In genomic region chr11:32011867-32012603, GRCm38 (mm10) we compare ENCODE assay signal across 13 mouse cellular contexts. TPM values are rescaled to one million over a fixed set of nuclear protein-coding genes. Genes with fewer than 3 reads are reported as not detected.
DNase-seq lines count a peak whose midpoint lies in the region; ATAC-seq and TF ChIP-seq lines count a peak whose summit lies in the region.
"Had no signal": no experiment of that assay in that cellular context is flagged by ENCODE, and none has a peak within 500 bp of the region (broad histone marks: within the 10 kb centered on the region; RNA-seq: fewer than 3 reads in every experiment).

No protein-coding gene starts in this region.

- peak in 1 of 2 experiments; percentile 18 for DNase-seq in left cerebral cortex, adult 2 months (ENCODE audit: extremely low spot score in 1 of 2, low spot score in 2 of 2)
- no peak for DNase-seq in left cerebral cortex, adult 11 months (ENCODE audit: low spot score)
- no peak for DNase-seq in retina, postnatal 1 day
- DNase-seq in cerebellum, adult 2 months: no peak
- no peak for DNase-seq in ovary, postnatal 14 days (ENCODE audit: low spot score)

- 53% methylated on average over 9 of the region's 9 CpGs for WGBS in olfactory bulb, adult 2 months
- 57% methylated on average over 9 of the region's 9 CpGs for WGBS in cerebellum, adult 2 months

- ATAC-seq in activated CD4-positive, CD25-positive, alpha-beta regulatory T cell, adult 4 months: peak; percentile 65
- peak; percentile 67 for ATAC-seq in inflammation-experienced regulatory T-cells, adult 6 months

- H3K27me3 ChIP-seq in cerebellum, adult 2 months (ENCODE audit: control insufficient read depth, insufficient read depth, low read length): no peaks in the 10 kb centered on the region
- H3K27me3 ChIP-seq: embryonic facial prominence, embryonic 15.5 days; limb, embryonic 15.5 days had no signal

- H3K4me3 ChIP-seq in left cerebral cortex, adult 2 months: no peak overlapping the region
- no peak overlapping the region for H3K4me3 ChIP-seq in olfactory bulb, adult 2 months (ENCODE audit: insufficient read depth, low read depth, low read length)
- no peak overlapping the region for H3K4me3 ChIP-seq in cerebellum, adult 2 months (replicated peaks; ENCODE audit: insufficient read depth, low read depth, low read length)
- H3K4me3 ChIP-seq: embryonic facial prominence, embryonic 15.5 days; limb, embryonic 15.5 days had no signal

- peak overlapping the region; percentile 29 for H3K27ac ChIP-seq in left cerebral cortex, adult 2 months
- H3K27ac ChIP-seq in olfactory bulb, adult 2 months (ENCODE audit: insufficient read depth, low read depth, low read length): peak overlapping the region; percentile 32
- no peak overlapping the region for H3K27ac ChIP-seq in cerebellum, adult 2 months (ENCODE audit: insufficient read depth, low read length)
- H3K27ac ChIP-seq: embryonic facial prominence, embryonic 15.5 days; limb, embryonic 15.5 days; stomach, postnatal 0 days had no signal

- peaks cover 33% of the 10 kb centered on the region for H3K4me1 ChIP-seq in olfactory bulb, adult 2 months (ENCODE audit: control insufficient read depth, insufficient read depth, low read length)
- peaks cover 3% of the 10 kb centered on the region for H3K4me1 ChIP-seq in cerebellum, adult 2 months (ENCODE audit: control insufficient read depth, insufficient read depth, low read length)

- TF ChIP-seq CTCF in left cerebral cortex, adult 2 months (IDR thresholded peaks at IDR 0.05): no peak
- no peak for TF ChIP-seq CTCF in olfactory bulb, adult 2 months (IDR thresholded peaks at IDR 0.05; ENCODE audit: insufficient read depth, low read depth, low read length)
- TF ChIP-seq CTCF in cerebellum, adult 2 months (IDR thresholded peaks at IDR 0.05; ENCODE audit: borderline replicate concordance, insufficient read depth, low read depth, low read length): no peak

- no peak for TF ChIP-seq POLR2A in olfactory bulb, adult 2 months (IDR thresholded peaks at IDR 0.05; ENCODE audit: insufficient read depth, low read depth, low read length)
- TF ChIP-seq POLR2A in cerebellum, adult 2 months (IDR thresholded peaks at IDR 0.05; ENCODE audit: borderline replicate concordance, insufficient read depth, low read length): no peak

- intact Hi-C loops in left cerebral cortex, adult 2 months (cut with DNase I): no loop called here

RNA-seq across cellular contexts. Expression of gene Nsg2, which starts 11.8 kb away (rescaled TPM):
- 100 to 1,000 TPM; 605 to 615 TPM for total RNA-seq in left cerebral cortex, adult 2 months (2021)
- 10 to 100 TPM; 65.0 to 90.0 TPM for polyA plus RNA-seq in activated CD4-positive, CD25-positive, alpha-beta regulatory T cell, adult 4 months (2017; shearing (Covaris generic))
- 10 to 100 TPM in 2 of 3 experiments, 1 to 10 TPM in 1; 8.5 to 97.5 (median 73.7) TPM for polyA plus RNA-seq in inflammation-experienced regulatory T-cells, adult 6 months (2017; shearing (Covaris generic))
- 206 and 450 TPM in 2 replicates for polyA plus RNA-seq in olfactory bulb, adult 2 months (2012; ENCODE audit: insufficient read depth, insufficient read length, low replicate concordance, missing spikeins)
- 140 and 169 TPM in 2 replicates for polyA plus RNA-seq in cerebellum, adult 2 months (2012; rRNA removed)
- total RNA-seq: granulocyte monocyte progenitor cell, adult 5-6 weeks had no signal
- polyA plus RNA-seq: G1E had no signal

RNA-seq across cellular contexts. Expression of gene 4930524B15Rik, which starts 46.6 kb away (rescaled TPM):
- total RNA-seq in left cerebral cortex, adult 2 months (2021): not detected
- polyA plus RNA-seq in activated CD4-positive, CD25-positive, alpha-beta regulatory T cell, adult 4 months (2017; shearing (Covaris generic)): not detected
- polyA plus RNA-seq in inflammation-experienced regulatory T-cells, adult 6 months (2017; shearing (Covaris generic)): not detected
- polyA plus RNA-seq in olfactory bulb, adult 2 months (2012; ENCODE audit: insufficient read depth, insufficient read length, low replicate concordance, missing spikeins): not detected in 2 replicates
- polyA plus RNA-seq in cerebellum, adult 2 months (2012; rRNA removed): 0.16 and 0.19 TPM in 2 replicates
- total RNA-seq: G1E; granulocyte monocyte progenitor cell, adult 5-6 weeks had no signal
- polyA plus RNA-seq: embryonic facial prominence, embryonic 15.5 days; G1E; limb, embryonic 15.5 days had no signal
